ENCODE assay signal across 19 mouse cellular contexts in genomic region chr7:40680567-40680966, GRCm38 (mm10).
DNase-seq lines count a peak whose midpoint lies in the region; ATAC-seq lines count a peak whose summit lies in the region.
"Had no signal": no experiment of that assay in that cellular context is flagged by ENCODE, and none has a peak within 500 bp of the region (broad histone marks: within the 10 kb centered on the region; RNA-seq: fewer than 3 reads in every experiment).

No protein-coding gene starts in this region.

- H3K27me3 ChIP-seq in kidney, embryonic 14.5 days (ENCODE audit: control insufficient read depth, insufficient read depth, low read length) = no peaks in the 10 kb centered on the region
- H3K27me3 ChIP-seq in neural tube, embryonic 13.5 days = no peaks in the 10 kb centered on the region
- peaks cover 2% of the 10 kb centered on the region; the same call in 1 of the 2 replicates for H3K27me3 ChIP-seq in midbrain, embryonic 14.5 days (ENCODE audit: control insufficient read depth, insufficient read depth, low read length)
- H3K27me3 ChIP-seq: embryonic facial prominence, embryonic 15.5 days; heart, embryonic 12.5 days; limb, embryonic 12.5 days; Patski had no signal

- no peak for ATAC-seq in kidney, embryonic 14.5 days (ENCODE audit: low FRiP score, low TSS enrichment)
- ATAC-seq in neural tube, embryonic 13.5 days (ENCODE audit: low read depth) = peak; percentile 42; the same call in 1 of the 2 replicates
- ATAC-seq in midbrain, embryonic 14.5 days (ENCODE audit: low FRiP score, low TSS enrichment) = 0 out of 2 replicates have a peak, but pooled peaks have one; percentile 24
- ATAC-seq: activated CD4-positive, CD25-positive, alpha-beta regulatory T cell, adult 4 months; intestine, embryonic 16.5 days; lung, postnatal 0 days had no signal

- no peaks in the 10 kb centered on the region for H3K36me3 ChIP-seq in kidney, embryonic 14.5 days (ENCODE audit: control insufficient read depth, insufficient read depth, low read length)
- H3K36me3 ChIP-seq in neural tube, embryonic 13.5 days = no peaks in the 10 kb centered on the region
- H3K36me3 ChIP-seq in midbrain, embryonic 14.5 days (ENCODE audit: control insufficient read depth, insufficient read depth, low read length) = no peaks in the 10 kb centered on the region
- H3K36me3 ChIP-seq: embryonic facial prominence, embryonic 15.5 days; forebrain, embryonic 10.5 days; heart, embryonic 12.5 days; limb, embryonic 12.5 days had no signal

- WGBS in kidney, embryonic 14.5 days = 40% methylated on average over 12 of the region's 12 CpGs
- 40% methylated on average over 12 of the region's 12 CpGs for WGBS in neural tube, embryonic 13.5 days
- 16% methylated on average over 12 of the region's 12 CpGs for WGBS in midbrain, embryonic 14.5 days

- peak; percentile 27 for DNase-seq in kidney, adult 18-20 months
- no peak for DNase-seq in neural tube, embryonic 10.5 days (ENCODE audit: extremely low spot score, low spot score)
- DNase-seq in midbrain, embryonic 14.5 days = peak; percentile 70
- DNase-seq in heart, postnatal 4 days = no peak
- no peak for DNase-seq in thymus, postnatal 25 days
- DNase-seq: cerebellum, adult 9-11 months; layer of hippocampus, adult 9-11 months; right cerebral cortex, adult 18-20 months had no signal

- H3K4me2 ChIP-seq in kidney, embryonic 14.5 days (replicated peaks; ENCODE audit: low read depth, low read length) = no peak overlapping the region
- peak overlapping the region; percentile 17; the same call in 1 of the 2 replicates for H3K4me2 ChIP-seq in neural tube, embryonic 13.5 days
- H3K4me2 ChIP-seq in midbrain, embryonic 14.5 days (ENCODE audit: low read length) = peak overlapping the region; percentile 21; the same call in 1 of the 2 replicates
- H3K4me2 ChIP-seq: embryonic facial prominence, embryonic 15.5 days; heart, embryonic 12.5 days; limb, embryonic 12.5 days had no signal

- no peak overlapping the region for H3K27ac ChIP-seq in kidney, embryonic 14.5 days (ENCODE audit: low read depth, low read length)
- H3K27ac ChIP-seq in neural tube, embryonic 13.5 days (replicated peaks) = peak overlapping the region; percentile 50
- H3K27ac ChIP-seq in midbrain, embryonic 14.5 days (replicated peaks; ENCODE audit: low read depth, low read length) = no peak overlapping the region
- H3K27ac ChIP-seq: embryonic facial prominence, embryonic 15.5 days; forebrain, embryonic 10.5 days; limb, embryonic 12.5 days; liver, embryonic 14.5 days had no signal

- no peaks in the 10 kb centered on the region for H3K9me3 ChIP-seq in kidney, embryonic 14.5 days (ENCODE audit: control insufficient read depth, low read length)
- no peaks in the 10 kb centered on the region for H3K9me3 ChIP-seq in neural tube, embryonic 13.5 days
- no peaks in the 10 kb centered on the region for H3K9me3 ChIP-seq in midbrain, embryonic 14.5 days (ENCODE audit: control insufficient read depth, low read length)
- H3K9me3 ChIP-seq: embryonic facial prominence, embryonic 15.5 days; forebrain, embryonic 10.5 days; heart, embryonic 12.5 days; limb, embryonic 12.5 days had no signal

- H3K4me3 ChIP-seq in kidney, embryonic 14.5 days (ENCODE audit: low read length) = no peak overlapping the region
- H3K4me3 ChIP-seq in neural tube, embryonic 13.5 days = no peak overlapping the region
- H3K4me3 ChIP-seq in midbrain, embryonic 14.5 days (replicated peaks; ENCODE audit: low read depth, low read length) = no peak overlapping the region
- H3K4me3 ChIP-seq: embryonic facial prominence, embryonic 15.5 days; forebrain, embryonic 10.5 days; heart, embryonic 12.5 days; limb, embryonic 12.5 days had no signal

- H3K4me1 ChIP-seq in kidney, embryonic 14.5 days (ENCODE audit: control insufficient read depth, insufficient read depth, low read length) = no peaks in the 10 kb centered on the region
- H3K4me1 ChIP-seq in neural tube, embryonic 13.5 days (replicated peaks) = peaks cover 16% of the 10 kb centered on the region
- H3K4me1 ChIP-seq in midbrain, embryonic 14.5 days (ENCODE audit: control insufficient read depth, insufficient read depth, low read length) = peaks cover 12% of the 10 kb centered on the region; the same call in 1 of the 2 replicates
- H3K4me1 ChIP-seq: embryonic facial prominence, embryonic 15.5 days; heart, embryonic 12.5 days; limb, embryonic 12.5 days had no signal

- H3K9ac ChIP-seq in kidney, embryonic 14.5 days (ENCODE audit: low read depth, low read length) = no peak overlapping the region
- no peak overlapping the region for H3K9ac ChIP-seq in neural tube, embryonic 13.5 days
- no peak overlapping the region for H3K9ac ChIP-seq in midbrain, embryonic 14.5 days (replicated peaks; ENCODE audit: low read length)
- H3K9ac ChIP-seq: embryonic facial prominence, embryonic 15.5 days; heart, embryonic 12.5 days; limb, embryonic 12.5 days; liver, embryonic 14.5 days had no signal

Comparison
In these comparisons a context has a peak if more than half of its experiments do, and no peak if none do; other contexts are left out.
1. DNase-seq: peak in kidney, adult 18-20 months (single experiment) and midbrain, embryonic 14.5 days (single experiment); none in neural tube, embryonic 10.5 days (single experiment), heart, postnatal 4 days (single experiment) and thymus, postnatal 25 days (single experiment).